26 mouse cellular contexts compared by ENCODE assay signal in genomic region chr5:62019506-62019905, GRCm38 (mm10).
"Had no signal": no experiment of that assay in that cellular context is flagged by ENCODE, and none has a peak within 500 bp of the region (broad histone marks: within the 10 kb centered on the region; RNA-seq: fewer than 3 reads in every experiment).

No protein-coding gene starts in this region.

- DNase-seq: gastrocnemius, postnatal 14 days; gastrocnemius, postnatal 36 days; heart, adult 11 months; heart, adult 2 months; heart, postnatal 14 days; heart, postnatal 36 days; kidney, adult 11 months; kidney, adult 2 months; kidney, adult 9 months; kidney, postnatal 10 days; kidney, postnatal 36 days; layer of hippocampus, adult 9-11 months; layer of hippocampus, postnatal 36 days; left cerebral cortex, postnatal 4 days had no signal

- ATAC-seq: hindbrain, postnatal 0 days; intestine, embryonic 16.5 days; liver, embryonic 12.5 days had no signal

- H3K4me2 ChIP-seq: heart, embryonic 11.5 days; heart, embryonic 13.5 days; heart, embryonic 15.5 days; hindbrain, embryonic 13.5 days; hindbrain, embryonic 15.5 days; kidney, embryonic 15.5 days; limb, embryonic 13.5 days; limb, embryonic 15.5 days; liver, embryonic 12.5 days had no signal

- H3K4me3 ChIP-seq: heart, adult 2 months; heart, embryonic 13.5 days; heart, embryonic 15.5 days; hindbrain, embryonic 13.5 days; hindbrain, embryonic 15.5 days; kidney, embryonic 15.5 days; limb, embryonic 13.5 days; limb, embryonic 15.5 days; liver, embryonic 12.5 days had no signal

- H3K9ac ChIP-seq: heart, embryonic 13.5 days; heart, embryonic 15.5 days; hindbrain, embryonic 13.5 days; hindbrain, embryonic 15.5 days; kidney, embryonic 15.5 days; limb, embryonic 13.5 days; limb, embryonic 15.5 days; liver, embryonic 12.5 days; liver, embryonic 14.5 days had no signal

- H3K36me3 ChIP-seq: heart, embryonic 13.5 days; heart, embryonic 15.5 days; hindbrain, embryonic 13.5 days; hindbrain, embryonic 15.5 days; kidney, embryonic 15.5 days; limb, embryonic 13.5 days; limb, embryonic 15.5 days; liver, embryonic 12.5 days had no signal

- H3K4me1 ChIP-seq: heart, embryonic 13.5 days; heart, embryonic 15.5 days; hindbrain, embryonic 13.5 days; hindbrain, embryonic 15.5 days; kidney, embryonic 15.5 days; limb, embryonic 13.5 days; limb, embryonic 15.5 days; liver, embryonic 12.5 days had no signal

- H3K27me3 ChIP-seq: heart, embryonic 13.5 days; heart, embryonic 15.5 days; hindbrain, embryonic 13.5 days; hindbrain, embryonic 15.5 days; kidney, embryonic 15.5 days; limb, embryonic 13.5 days; limb, embryonic 15.5 days; liver, embryonic 12.5 days had no signal

- H3K9me3 ChIP-seq: heart, embryonic 13.5 days; heart, embryonic 15.5 days; hindbrain, embryonic 13.5 days; hindbrain, embryonic 15.5 days; kidney, embryonic 15.5 days; limb, embryonic 13.5 days; limb, embryonic 15.5 days; liver, embryonic 12.5 days had no signal

- H3K27ac ChIP-seq: heart, adult 2 months; heart, embryonic 13.5 days; heart, embryonic 15.5 days; hindbrain, embryonic 13.5 days; hindbrain, embryonic 15.5 days; hindbrain, postnatal 0 days; kidney, embryonic 15.5 days; limb, embryonic 13.5 days; limb, embryonic 15.5 days; liver, embryonic 12.5 days; liver, embryonic 14.5 days had no signal
